Mouse (Mus musculus) ES-Bruce4 (cell line): ENCODE data around the gene Clrn2.

Source experiments
- CTCF ChIP-seq: IDR thresholded peaks from one replicate; pipeline ENCODE4 v1.8.1; 2011; ENCODE audit warnings: low read depth, low read length
- EP300 ChIP-seq: IDR thresholded peaks from 2 replicates; pipeline ENCODE4 v1.6.1; 2011; ENCODE audit warnings: low read depth, low read length; ENCODE audit not compliant: insufficient read depth
- POLR2A ChIP-seq: IDR thresholded peaks from one replicate; pipeline ENCODE4 v1.8.1; 2011; ENCODE audit warnings: low read length; ENCODE audit not compliant: insufficient read depth

DNA sequence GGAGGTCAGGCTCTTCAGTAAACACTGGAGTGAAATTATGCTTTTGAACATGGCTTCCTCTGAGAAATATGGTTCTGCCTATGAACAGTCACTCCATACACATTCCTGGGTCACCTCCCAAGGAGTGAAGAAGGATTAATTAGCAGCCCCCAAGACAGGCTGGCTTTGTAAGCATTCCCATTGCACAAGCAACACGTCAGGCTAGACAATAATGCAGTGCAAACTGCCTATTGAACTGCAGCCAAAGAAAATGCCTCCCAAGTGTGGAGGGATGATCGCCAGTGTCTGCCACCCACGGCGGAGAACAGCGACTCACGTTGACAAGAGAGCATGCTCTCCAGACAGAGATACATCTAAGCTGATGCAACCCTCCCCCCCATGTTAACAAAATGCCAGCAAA, 22.7 kb downstream of the Clrn2 start:
- TF ChIP-seq POLR2A: no peak
- TF ChIP-seq CTCF: no peak
- TF ChIP-seq EP300: no peak
